Mouse (Mus musculus) CH12.LX (cell line): ENCODE measurements around the gene Foxg1. TPM values are rescaled to one million over a fixed set of nuclear protein-coding genes. Genes with fewer than 3 reads are reported as not detected.

ENCODE experiments used
- DNase-seq: peaks from one replicate; pipeline ENCODE4 v3.0.0-alpha.2; 2013; ENCODE audit errors: extremely low read depth
- H3K27ac ChIP-seq: 2 replicates; pipeline ENCODE4 v1.5.1; 2012; ENCODE audit warnings: low read depth, mild to moderate bottlenecking, control low read depth, moderate library complexity; ENCODE audit not compliant: insufficient read depth
- H3K27me3 ChIP-seq: replicated peaks from 2 replicates; pipeline ENCODE3; 2012; ENCODE audit warnings: inconsistent platforms
- H3K36me3 ChIP-seq, 2 experiments: replicated peaks in 1 of 2; 2 replicates each; pipeline versions ENCODE3 to v1.6.1; 2012; ENCODE audit warnings: inconsistent platforms in 1 of 2, low read length in 1 of 2, mild to moderate bottlenecking in 1 of 2, mixed read lengths in 1 of 2, moderate library complexity in 1 of 2; ENCODE audit not compliant: control insufficient read depth in 1 of 2, insufficient read depth in 1 of 2
- H3K4me1 ChIP-seq, 2 experiments: 2 replicates each; pipeline ENCODE4 v1.6.1; 2012; ENCODE audit warnings: inconsistent platforms in 1 of 2, moderate library complexity in 1 of 2; ENCODE audit not compliant: insufficient read depth in 2 of 2, control insufficient read depth in 1 of 2
- H3K4me2 ChIP-seq: 2 replicates; pipeline ENCODE4 v1.6.1; 2012; ENCODE audit warnings: low read depth, mild to moderate bottlenecking, control low read depth; ENCODE audit not compliant: poor library complexity, insufficient read depth, severe bottlenecking
- H3K4me3 ChIP-seq, 3 experiments: fragments of 150-350 bp in 1 of 3; sonication (generic) in 1 of 3; replicated peaks in 1 of 3; 2 replicates each; pipeline versions ENCODE3 to v1.5.1; 2011 to 2012; ENCODE audit warnings: low read depth in 2 of 3, low read length in 2 of 3, mild to moderate bottlenecking in 2 of 3, moderate library complexity in 2 of 3, control low read depth in 1 of 3, improper control_type of control experiment in 1 of 3, inconsistent platforms in 1 of 3, mixed read lengths in 1 of 3; ENCODE audit not compliant: poor library complexity in 1 of 3
- H3K79me2 ChIP-seq: replicated peaks from 2 replicates; pipeline ENCODE4 v1.6.1; 2012; ENCODE audit warnings: mild to moderate bottlenecking, moderate library complexity; ENCODE audit not compliant: control insufficient read depth, poor library complexity, insufficient read depth, severe bottlenecking; ENCODE audit errors: extremely low read depth
- H3K9ac ChIP-seq: 2 replicates; pipeline ENCODE4 v1.6.1; 2012; ENCODE audit warnings: low read depth, mild to moderate bottlenecking, control low read depth, moderate library complexity; ENCODE audit not compliant: insufficient read depth
- H3K9me3 ChIP-seq: replicated peaks from 2 replicates; pipeline ENCODE3; 2012; ENCODE audit warnings: low read length, inconsistent platforms, mixed read lengths
- CHD1 ChIP-seq: IDR thresholded peaks from 2 replicates; pipeline ENCODE4 v1.6.1; 2012; ENCODE audit warnings: low read depth, low read length, improper control_type of control experiment, inconsistent platforms
- CHD2 ChIP-seq: IDR thresholded peaks from 2 replicates; pipeline ENCODE4 v1.6.1; 2011; ENCODE audit warnings: low read length, improper control_type of control experiment
- CTCF ChIP-seq, 2 experiments: IDR thresholded peaks in 1 of 2; conservative IDR thresholded peaks in 1 of 2; 2 replicates each; pipeline ENCODE4 v1.5.1; 2011 to 2012; ENCODE audit warnings: low read depth in 2 of 2, low read length in 2 of 2, improper control_type of control experiment in 1 of 2, inconsistent platforms in 1 of 2, mild to moderate bottlenecking in 1 of 2, moderate library complexity in 1 of 2
- ELF1 ChIP-seq: IDR thresholded peaks from 2 replicates; pipeline ENCODE4 v1.6.1; 2014; ENCODE audit warnings: low read depth, mild to moderate bottlenecking, inconsistent platforms, low read length, improper control_type of control experiment
- EP300 ChIP-seq: IDR thresholded peaks from 2 replicates; pipeline ENCODE4 v1.6.1; 2011; ENCODE audit warnings: low read length, improper control_type of control experiment
- ETS1 ChIP-seq: conservative IDR thresholded peaks from 2 replicates; pipeline ENCODE4 v1.6.1; 2012; ENCODE audit warnings: low read depth, mild to moderate bottlenecking, inconsistent platforms, low read length, improper control_type of control experiment, moderate library complexity
- HCFC1 ChIP-seq: IDR thresholded peaks from 2 replicates; pipeline ENCODE4 v1.6.1; 2012; ENCODE audit warnings: low read depth, mild to moderate bottlenecking, inconsistent platforms, low read length, improper control_type of control experiment
- JUN ChIP-seq: IDR thresholded peaks from 2 replicates; pipeline ENCODE4 v1.6.1; 2011; ENCODE audit warnings: low read depth, mild to moderate bottlenecking, low read length, improper control_type of control experiment, moderate library complexity; ENCODE audit not compliant: insufficient read depth
- JUND ChIP-seq: conservative IDR thresholded peaks from 2 replicates; pipeline ENCODE4 v1.6.1; 2011; ENCODE audit warnings: low read depth, low read length, improper control_type of control experiment
- KAT2A ChIP-seq: IDR thresholded peaks from 2 replicates; pipeline ENCODE4 v1.6.1; 2012; ENCODE audit warnings: low read length, improper control_type of control experiment, inconsistent platforms; ENCODE audit not compliant: insufficient replicate concordance
- MAX ChIP-seq: IDR thresholded peaks from 2 replicates; pipeline ENCODE4 v1.6.1; 2011; ENCODE audit warnings: low read length, improper control_type of control experiment
- MXI1 ChIP-seq: IDR thresholded peaks from 2 replicates; pipeline ENCODE4 v1.6.1; 2011; ENCODE audit warnings: mild to moderate bottlenecking, low read depth, low read length, improper control_type of control experiment
- MYC ChIP-seq: IDR thresholded peaks from 2 replicates; pipeline ENCODE4 v1.6.1; 2011; ENCODE audit warnings: low read depth, mild to moderate bottlenecking, improper control_type of control experiment, low read length
- NELFE ChIP-seq: IDR thresholded peaks from 2 replicates; pipeline ENCODE4 v1.6.1; 2011; ENCODE audit warnings: low read depth, low read length, improper control_type of control experiment
- NRF1 ChIP-seq: IDR thresholded peaks from 2 replicates; pipeline ENCODE4 v1.6.1; 2014; ENCODE audit warnings: low read depth, mild to moderate bottlenecking, inconsistent platforms, low read length, improper control_type of control experiment, moderate library complexity
- PAX5 ChIP-seq: IDR thresholded peaks from 2 replicates; pipeline ENCODE4 v1.6.1; 2012; ENCODE audit warnings: low read length, inconsistent platforms, mixed read lengths
- POLR2A ChIP-seq: IDR thresholded peaks from 2 replicates; pipeline ENCODE4 v1.6.1; 2011; ENCODE audit warnings: low read depth, mild to moderate bottlenecking, improper control_type of control experiment, low read length
- RCOR1 ChIP-seq: conservative IDR thresholded peaks from 2 replicates; pipeline ENCODE4 v1.6.1; 2012; ENCODE audit warnings: low read depth, mild to moderate bottlenecking, inconsistent platforms, low read length, improper control_type of control experiment
- TBP ChIP-seq: conservative IDR thresholded peaks from 2 replicates; pipeline ENCODE4 v1.6.1; 2011; ENCODE audit warnings: low read depth, low read length, improper control_type of control experiment
- TCF12 ChIP-seq: IDR thresholded peaks from 2 replicates; pipeline ENCODE4 v1.6.1; 2014; ENCODE audit warnings: low read depth, mild to moderate bottlenecking, inconsistent platforms, low read length, improper control_type of control experiment
- UBTF ChIP-seq: IDR thresholded peaks from 2 replicates; pipeline ENCODE4 v1.6.1; 2012; ENCODE audit warnings: low read depth, mild to moderate bottlenecking, inconsistent platforms, low read length, improper control_type of control experiment, moderate library complexity
- USF2 ChIP-seq: conservative IDR thresholded peaks from 2 replicates; pipeline ENCODE4 v1.6.1; 2011; ENCODE audit warnings: low read depth, low read length, improper control_type of control experiment
- ZC3H11A ChIP-seq: IDR thresholded peaks from 2 replicates; pipeline ENCODE4 v1.6.1; 2012; ENCODE audit warnings: low read depth, mild to moderate bottlenecking, inconsistent platforms, low read length, improper control_type of control experiment
- dilution Hi-C: fragments of 300-500 bp; cut with MboI; formaldehyde crosslinking; loops from 2 replicates; pipeline ENCODE4 v1.14.3; 2020; ENCODE audit warnings: low sequenced_read_pairs; ENCODE audit not compliant: extremely low pct_unique_long_range_greater_than_20kb, extremely low pct_ligation_motif_present
- in situ Hi-C: fragments of 300-500 bp; cut with MboI; formaldehyde crosslinking; loops from 3 replicates; pipeline ENCODE4 v1.14.3; 2019; ENCODE audit warnings: low sequenced_read_pairs, low pct_ligation_motif_present, low pct_unique_long_range_greater_than_20kb, mixed read lengths
- polyA plus RNA-seq: library from polyadenylated mRNA; unstranded; fragments of >175 nt; gene quantifications from 2 replicates; pipeline ENCODE4 v1.2.1, GENCODE M21; 2012; ENCODE audit warnings: low read depth; ENCODE audit not compliant: insufficient read length
- total RNA-seq, 2 experiments: library from RNA; depleted of rRNA; stranded (reverse); fragments of 300-350 nt in 1 of 2; fragments of >200 nt in 1 of 2; gene quantifications; 2 replicates each; pipeline ENCODE4 v1.2.3; 2012 to 2014

The Foxg1 gene
- total and polyA plus RNA-seq, 3 experiments = not detected

- no peak for TF ChIP-seq MYC
These were observed 13.5 kb upstream of the Foxg1 start (continued) for GRCm38 (mm10) chr12:49368931-49369330.

- Histone ChIP-seq H3K4me3 (no peak overlapping the region), H3K9ac (no peak overlapping the region), H3K27me3 (no peaks in the 10 kb centered on the region), H3K9me3 (peaks cover 47% of the 10 kb centered on the region), H3K27ac (no peak overlapping the region), H3K79me2 (no peaks in the 10 kb centered on the region), H3K4me1 (no peaks in the 10 kb centered on the region), H3K36me3 (no peaks in the 10 kb centered on the region), H3K4me2 (no peak overlapping the region)
- DNase-seq = no peak
- dilution Hi-C loops = no loop called here
- TF ChIP-seq JUN (no peak), KAT2A (no peak), ZC3H11A (no peak), TCF12 (no peak), UBTF (no peak), NRF1 (no peak), RCOR1 (no peak), EP300 (no peak), CHD2 (no peak), POLR2A (no peak), CHD1 (no peak), HCFC1 (no peak), USF2 (no peak), NELFE (no peak), ELF1 (no peak), CTCF (conservative IDR thresholded peaks at IDR 0.05 in 1 of 2, IDR thresholded peaks at IDR 0.05 in 1 of 2; ENCODE audit: low read depth in 2 of 2, low read length in 2 of 2) (no peak; a peak in 1 of 4 replicates), MXI1 (no peak), PAX5 (no peak), ETS1 (no peak), JUND (no peak)
- in situ Hi-C loops = no loop called here
These were observed 10.3 kb upstream of the Foxg1 start for GRCm38 (mm10) chr12:49372170-49372569.

DNA sequence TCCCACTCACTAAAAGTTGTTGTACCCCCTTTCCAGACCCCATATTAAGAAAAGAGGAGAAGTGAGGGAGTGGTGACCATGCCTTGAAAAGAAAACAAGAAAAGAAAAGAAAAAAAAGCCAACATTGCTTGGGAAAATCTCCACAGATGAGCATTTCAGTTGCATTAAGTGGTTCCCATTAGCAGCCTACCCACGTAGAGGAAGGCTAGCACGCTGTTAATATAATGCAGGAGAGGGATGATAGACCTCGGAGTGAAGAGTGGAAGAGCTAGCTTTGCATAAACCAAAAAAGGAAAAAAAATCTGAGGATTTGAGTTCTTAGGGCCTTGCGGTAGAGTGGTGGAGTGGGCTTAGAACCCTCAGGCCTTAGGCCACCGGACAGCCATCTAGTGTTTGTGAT lies 9.3 kb upstream of the Foxg1 start:
- Histone ChIP-seq H3K79me2 (no peaks in the 10 kb centered on the region), H3K4me1 (no peaks in the 10 kb centered on the region), H3K4me3 (no peak overlapping the region), H3K27me3 (no peaks in the 10 kb centered on the region), H3K9me3 (peaks cover 49% of the 10 kb centered on the region), H3K36me3 (no peaks in the 10 kb centered on the region), H3K27ac (no peak overlapping the region), H3K4me2 (no peak overlapping the region), H3K9ac (no peak overlapping the region)
- DNase-seq = no peak
- in situ Hi-C loops = no loop called here
- no peak for TF ChIP-seq ZC3H11A
- no peak for TF ChIP-seq TBP
- no peak for TF ChIP-seq MAX
- dilution Hi-C loops = no loop called here
